Mouse (Mus musculus) MN1 (cell line): Measurements from ENCODE around the gene March9.
"Not testable (repeated sequence)": the region's sequence is repeated elsewhere in the genome, so short reads cannot be mapped to it uniquely, and the experiment has no call there.

Experiments used
- DNase-seq: peaks from one replicate; pipeline ENCODE4 v3.0.0-alpha.2; 2016; ENCODE audit warnings: low spot score

Gene March9

DNA sequence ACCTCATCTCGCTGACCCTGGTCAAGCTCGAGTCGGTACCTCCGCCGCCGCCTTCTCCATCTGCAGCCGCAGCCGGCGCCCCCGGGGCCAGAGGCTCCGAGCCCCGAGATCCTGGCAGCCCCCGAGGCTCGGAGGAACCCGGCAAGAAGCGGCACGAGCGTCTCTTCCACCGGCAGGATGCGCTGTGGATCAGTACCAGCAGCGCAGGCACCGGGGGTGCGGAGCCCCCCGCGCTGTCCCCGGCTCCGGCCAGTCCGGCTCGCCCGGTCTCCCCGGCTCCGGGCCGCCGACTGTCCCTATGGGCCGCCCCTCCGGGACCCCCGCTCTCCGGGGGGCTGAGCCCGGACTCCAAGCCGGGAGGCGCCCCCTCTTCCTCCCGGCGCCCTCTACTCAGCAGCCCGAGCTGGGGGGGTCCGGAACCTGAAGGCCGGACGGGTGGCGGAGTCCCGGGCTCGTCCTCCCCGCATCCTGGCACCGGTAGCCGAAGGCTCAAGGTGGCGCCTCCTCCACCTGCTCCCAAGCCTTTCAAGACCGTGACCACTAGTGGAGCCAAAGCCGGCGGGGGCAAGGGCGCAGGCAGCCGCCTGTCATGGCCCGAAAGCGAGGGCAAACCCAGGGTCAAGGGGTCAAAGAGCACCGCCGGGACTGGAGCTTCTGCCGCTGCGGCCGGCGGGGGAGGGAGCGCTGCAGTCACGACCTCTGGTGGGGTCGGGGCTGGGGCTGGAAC is 19.8 kb upstream of the March9 start:
- no peak for DNase-seq

- peak; percentile 70 for DNase-seq
Measured at GRCm38 (mm10) chr10:127078677-127079575, 18.9 kb upstream of the March9 start.

- peak; percentile 74 for DNase-seq
Measured at GRCm38 (mm10) chr10:127078001-127078676, 18.2 kb upstream of the March9 start.

GRCm38 (mm10) chr10:127077515-127077914 is 17.5 kb upstream of the March9 start:
- DNase-seq, result no peak

DNA sequence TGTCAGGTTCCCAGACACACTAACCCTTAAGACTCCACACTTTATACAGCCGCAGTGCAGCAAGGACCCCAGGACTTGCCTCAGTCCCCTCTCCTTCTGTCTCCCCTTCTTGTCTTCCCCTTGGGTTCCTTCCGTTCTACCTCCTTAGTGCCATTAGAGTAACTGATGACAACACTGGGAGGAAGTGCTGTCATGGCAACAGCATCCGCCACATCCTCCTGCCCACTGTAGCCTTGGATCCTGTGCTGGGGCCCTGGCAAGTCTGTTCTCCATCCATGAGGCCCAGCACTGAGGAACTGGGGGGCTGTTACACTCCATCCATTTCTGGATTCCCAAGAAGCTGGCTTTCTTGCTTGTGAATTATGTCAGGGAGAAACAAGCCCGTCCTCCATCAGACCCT is 16.1 kb upstream of the March9 start:
- no peak for DNase-seq

DNA sequence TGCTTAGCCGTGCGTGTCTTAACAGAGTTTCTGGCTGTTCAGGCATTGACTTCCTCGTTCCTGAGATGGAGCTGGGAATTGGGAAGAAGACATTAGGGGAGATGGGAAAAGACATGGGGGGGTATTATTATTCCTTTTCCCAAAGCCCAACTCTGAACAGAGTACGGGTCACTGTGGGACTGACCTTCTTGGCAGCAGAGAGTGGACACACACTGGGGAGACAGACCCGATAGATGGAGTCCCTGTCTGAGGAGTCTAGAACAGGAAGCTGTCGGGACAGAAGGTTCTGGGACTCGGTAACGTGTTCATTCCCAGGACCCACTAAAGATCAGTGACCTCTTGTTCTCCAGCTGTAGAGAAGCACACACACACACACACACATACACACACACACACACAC is 15.7 kb upstream of the March9 start:
- DNase-seq, result no peak

- no peak for DNase-seq
Measured at GRCm38 (mm10) chr10:127075080-127075479, 15.1 kb upstream of the March9 start, which contains the start of gene Agap2. TSS of gene Agap2 (plus strand) at chr10:127075284.

- DNase-seq, result no peak
Measured at GRCm38 (mm10) chr10:127073981-127074380, 14.0 kb upstream of the March9 start.

- not testable (repeated sequence) for DNase-seq
Measured at GRCm38 (mm10) chr10:127072969-127073368, 13.0 kb upstream of the March9 start.

DNA sequence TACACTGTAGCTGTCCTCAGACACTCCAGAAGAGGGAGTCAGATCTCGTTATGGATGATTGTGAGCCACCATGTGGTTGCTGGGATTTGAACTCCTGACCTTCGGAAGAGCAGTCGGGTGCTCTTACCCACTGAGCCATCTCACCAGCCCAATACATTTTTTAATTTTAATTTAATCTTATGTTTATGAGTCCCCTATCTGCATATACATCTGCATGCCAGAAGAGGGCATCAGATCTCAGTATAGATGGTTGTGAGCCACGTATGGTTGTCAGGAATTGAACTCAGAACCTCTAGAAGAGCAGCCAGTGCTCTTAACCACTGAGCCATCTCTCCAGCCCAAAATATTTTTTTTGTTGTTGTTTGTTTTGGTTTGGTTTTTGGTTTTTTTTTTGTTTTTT is 12.3 kb upstream of the March9 start:
- not testable (repeated sequence) for DNase-seq

DNA sequence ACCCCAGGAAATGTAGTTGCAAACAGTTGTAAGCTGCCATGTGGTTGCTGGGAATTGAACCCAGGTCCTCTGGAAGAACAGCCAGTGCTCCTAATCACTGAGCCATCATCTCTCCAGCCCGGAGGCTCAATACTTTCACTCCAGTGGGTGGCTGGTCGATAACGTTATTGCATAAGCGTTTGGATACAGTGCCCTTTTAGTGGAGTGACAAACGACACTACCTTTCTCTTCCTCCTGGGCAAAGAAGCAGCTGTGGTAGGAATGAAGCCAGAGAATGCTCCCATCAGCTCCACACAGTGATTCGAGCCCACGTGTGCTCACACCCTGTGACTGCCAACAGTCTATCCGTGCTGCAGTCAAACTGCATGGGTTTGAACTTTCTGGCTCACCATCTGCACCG is 11.2 kb upstream of the March9 start:
- peak; percentile 66 for DNase-seq

- peak; percentile 99 for DNase-seq
Measured at GRCm38 (mm10) chr10:127070190-127071121, 10.5 kb upstream of the March9 start, which contains the start of gene Tspan31. TSS of gene Tspan31 (minus strand) at chr10:127070264.

DNA sequence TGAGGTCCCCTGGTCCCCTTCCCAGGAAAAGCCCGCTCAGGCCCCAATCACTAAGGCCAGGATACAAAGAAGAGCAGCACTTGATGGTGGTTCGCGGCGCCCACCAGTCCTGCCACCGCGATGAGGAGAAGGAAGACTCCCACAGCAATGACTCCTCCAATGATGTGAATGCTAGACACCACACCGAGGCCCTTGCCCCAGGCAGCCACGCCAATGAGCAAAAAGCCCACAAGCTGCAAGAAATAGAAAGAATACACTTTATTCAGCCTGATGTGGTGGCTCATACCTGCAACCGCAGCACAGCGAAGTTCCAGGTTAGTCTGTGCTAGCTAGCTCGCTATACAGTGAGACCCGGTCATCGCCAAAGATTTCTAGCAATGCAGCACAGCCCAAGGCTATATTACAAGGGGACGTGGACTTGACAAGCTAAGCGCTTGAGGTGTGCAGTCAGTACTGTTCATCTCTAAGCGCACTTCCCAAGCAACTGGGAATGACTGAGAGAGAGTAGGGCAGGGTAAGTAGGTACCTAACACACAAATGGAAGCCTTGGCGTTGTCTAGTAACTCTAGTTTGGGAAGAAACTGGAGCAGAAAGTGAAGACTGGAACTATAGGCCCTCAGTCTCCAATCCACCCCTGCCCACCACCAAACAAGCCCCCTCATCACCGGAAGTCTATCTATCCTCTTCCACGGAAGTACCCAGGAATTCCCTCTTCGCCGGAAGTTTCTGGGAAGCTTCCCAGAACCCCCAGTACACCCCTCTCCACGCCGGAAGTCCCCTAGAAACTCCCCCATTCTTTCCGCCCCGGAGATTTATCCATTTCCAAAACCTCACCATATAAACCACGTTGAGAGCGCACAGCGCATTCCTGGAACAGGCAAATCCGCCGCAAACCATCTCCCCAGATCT is 9.6 kb upstream of the March9 start:
- peak; percentile 72 for DNase-seq

- no peak for DNase-seq
Measured at GRCm38 (mm10) chr10:127068360-127069038, 8.5 kb upstream of the March9 start.

DNA sequence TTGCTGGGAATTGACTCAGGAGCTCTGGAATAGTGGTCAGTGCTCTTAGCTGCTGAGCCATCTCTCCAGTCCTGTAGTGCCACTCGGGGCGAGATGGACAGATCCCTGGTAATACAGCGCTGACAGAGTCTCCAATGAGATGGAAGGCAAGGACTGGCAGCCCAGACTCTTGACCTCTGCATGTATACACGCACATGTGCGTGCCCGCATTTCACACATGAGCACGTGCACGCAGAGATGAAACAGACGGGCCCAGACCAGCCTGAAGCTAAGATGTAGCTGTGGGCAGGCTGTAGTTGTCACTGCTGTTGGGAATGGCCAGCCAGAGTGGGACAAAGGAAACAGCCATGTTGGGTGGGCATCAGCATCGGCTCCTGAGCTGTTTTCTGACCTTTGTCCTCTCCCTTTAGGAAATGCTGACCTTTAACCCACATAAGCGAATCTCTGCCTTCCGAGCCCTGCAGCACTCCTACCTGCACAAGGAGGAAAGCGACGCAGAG is 6.6 kb upstream of the March9 start:
- no peak for DNase-seq

DNA sequence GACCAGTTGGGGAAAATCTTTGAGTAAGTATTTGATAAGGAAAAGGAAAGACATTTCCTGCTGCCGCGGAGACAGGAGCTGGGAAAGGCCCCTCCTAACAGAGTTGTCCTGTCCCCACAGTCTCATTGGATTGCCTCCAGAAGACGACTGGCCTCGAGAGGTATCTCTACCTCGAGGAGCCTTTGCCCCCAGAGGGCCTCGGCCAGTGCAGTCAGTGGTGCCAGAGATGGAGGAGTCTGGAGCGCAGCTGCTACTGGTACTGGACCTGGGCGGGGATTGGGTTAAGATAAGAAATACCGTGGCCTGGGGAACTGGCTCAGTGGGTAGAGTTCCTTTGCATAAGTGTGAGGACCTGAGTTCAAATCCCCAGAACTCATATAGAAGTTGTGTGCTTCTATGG is 6.0 kb upstream of the March9 start:
- peak; percentile 45 for DNase-seq

- peak; percentile 71 for DNase-seq
Measured at GRCm38 (mm10) chr10:127063913-127064870, 4.2 kb upstream of the March9 start.

- DNase-seq, result peak; percentile 100
Measured at GRCm38 (mm10) chr10:127063239-127063872, 3.4 kb upstream of the March9 start, which contains the start of gene Cdk4. TSS of gene Cdk4 (plus strand) at chr10:127063534.
